Mouse (Mus musculus) limb, embryonic 11.5 days (tissue): Measurements from ENCODE around the gene Rab6a. TPM values are rescaled to one million over a fixed set of nuclear protein-coding genes. Genes with fewer than 3 reads are reported as not detected.
A peak's percentile ranks its signal among the peaks of the same experiment; 100 is the strongest.

Experiments
- ATAC-seq: fragments of 200-750 bp; cut with Nextera tagmentation; 2 replicates; pipeline ENCODE4 v1.8.0; 2017; ENCODE audit warnings: low read depth; ENCODE audit not compliant: insufficient number of reproducible peaks, low FRiP score, low TSS enrichment
- DNase-seq: peaks from one replicate; pipeline ENCODE4 v3.0.0-alpha.2; 2015; ENCODE audit warnings: low spot score
- H3K27ac ChIP-seq: fragments of 300-500 bp; sonication (generic); replicated peaks from 2 replicates; pipeline ENCODE4 v1.5.1; 2014; ENCODE audit warnings: low read depth, mild to moderate bottlenecking, low read length
- H3K27me3 ChIP-seq: fragments of 300-500 bp; sonication (generic); 2 replicates; pipeline ENCODE4 v1.6.1; 2014; ENCODE audit warnings: mild to moderate bottlenecking, low read length, mixed read lengths; ENCODE audit not compliant: control insufficient read depth, insufficient read depth
- H3K36me3 ChIP-seq: fragments of 300-500 bp; sonication (generic); 2 replicates; pipeline ENCODE4 v1.6.1; 2014; ENCODE audit warnings: mild to moderate bottlenecking, low read length, moderate library complexity, mixed read lengths; ENCODE audit not compliant: control insufficient read depth, insufficient read depth
- H3K4me1 ChIP-seq: fragments of 300-500 bp; sonication (generic); 2 replicates; pipeline ENCODE4 v1.6.1; 2014; ENCODE audit warnings: low read length, mixed read lengths; ENCODE audit not compliant: control insufficient read depth, insufficient read depth
- H3K4me2 ChIP-seq: fragments of 300-500 bp; sonication (generic); 2 replicates; pipeline ENCODE4 v1.6.1; 2014; ENCODE audit warnings: low read depth, mild to moderate bottlenecking, moderate library complexity; ENCODE audit not compliant: severe bottlenecking
- H3K4me3 ChIP-seq: fragments of 300-500 bp; sonication (generic); 2 replicates; pipeline ENCODE4 v1.5.1; 2014; ENCODE audit warnings: low read depth, low read length
- H3K9ac ChIP-seq: fragments of 300-500 bp; sonication (generic); 2 replicates; pipeline ENCODE4 v1.6.1; 2014; ENCODE audit warnings: mild to moderate bottlenecking, low read length
- H3K9me3 ChIP-seq: fragments of 300-500 bp; sonication (generic); 2 replicates; pipeline ENCODE4 v1.6.1; 2016; ENCODE audit warnings: low read length; ENCODE audit not compliant: control insufficient read depth
- WGBS: fragments of 180-500 bp; shearing (Covaris S2); extraction: QIAGEN DNeasy Blood & Tissue Kit; methylation state at CpG from one replicate; pipeline ENCODE4 v1.1.7; 2014; 5-methylcytosine and 5-hydroxymethylcytosine counted together
- polyA plus RNA-seq: library from polyadenylated mRNA; unstranded; fragments of >200 nt; fragmentation: Nextera tagmentation; extraction: Ambion mirVana; gene quantifications from 2 replicates; pipeline ENCODE4 v1.2.1, GENCODE M21; 2014

Gene Rab6a
- polyA plus RNA-seq, 1 experiment from 2014 or later: 128 TPM

DNA sequence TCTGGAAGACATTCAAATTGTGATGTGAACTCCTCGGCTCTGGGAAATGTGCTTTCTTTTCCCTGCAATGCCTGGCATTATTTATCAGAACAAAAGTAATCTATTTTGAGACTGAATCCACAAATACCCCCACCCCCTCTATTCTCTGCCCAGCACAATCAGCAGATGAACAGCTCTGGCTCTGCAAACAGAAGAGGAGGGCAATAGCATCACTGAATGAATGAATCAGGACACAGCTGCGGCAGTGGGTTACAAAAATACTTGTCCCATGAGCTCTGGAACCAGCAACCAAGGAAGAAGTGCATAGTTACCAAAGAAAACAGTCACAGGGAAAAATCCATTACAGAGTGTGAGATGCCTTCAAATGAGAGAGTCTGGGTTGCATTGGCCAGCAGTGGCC, 28.4 kb upstream of the Rab6a start:
- H3K27ac ChIP-seq: no peak overlapping the region
- 0 out of 2 replicates have a peak, but pooled peaks cover 2% of the 10 kb centered on the region for H3K4me1 ChIP-seq
- no peak overlapping the region for H3K4me3 ChIP-seq
- WGBS: 86% methylated on average over 2 of the region's 2 CpGs
- no peak overlapping the region for H3K9ac ChIP-seq
- no peak overlapping the region for H3K4me2 ChIP-seq
- ATAC-seq: no peak
- no peaks in the 10 kb centered on the region for H3K9me3 ChIP-seq
- DNase-seq: no peak
- no peaks in the 10 kb centered on the region; the same call in 1 of the 2 replicates for H3K36me3 ChIP-seq
- no peaks in the 10 kb centered on the region for H3K27me3 ChIP-seq

DNA sequence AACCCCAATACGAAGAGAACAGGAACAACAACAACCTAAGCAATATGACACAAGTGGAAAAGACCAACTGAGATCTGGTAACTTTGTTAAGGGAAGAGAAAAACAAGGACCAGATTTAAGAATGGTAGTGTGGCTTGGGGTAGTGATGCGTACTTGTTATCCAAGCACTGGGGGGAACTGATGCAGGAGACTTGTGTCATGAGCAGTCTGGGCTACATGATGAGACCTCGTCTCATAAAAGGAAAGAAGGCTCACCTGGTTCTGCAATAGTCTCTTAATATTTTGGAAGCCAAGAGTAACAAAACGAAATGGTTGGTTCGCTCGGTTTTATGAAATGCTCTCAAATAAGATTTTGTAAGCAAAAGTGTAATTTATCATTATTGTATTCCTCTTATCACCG, 25.0 kb upstream of the Rab6a start:
- peak overlapping the region; percentile 48 for H3K4me3 ChIP-seq
- H3K9me3 ChIP-seq: no peaks in the 10 kb centered on the region
- H3K27me3 ChIP-seq: no peaks in the 10 kb centered on the region
- WGBS: 39% methylated on average over 7 of the region's 7 CpGs
- no peak for DNase-seq
- no peak overlapping the region for H3K27ac ChIP-seq
- H3K4me1 ChIP-seq: 0 out of 2 replicates have a peak, but pooled peaks cover 2% of the 10 kb centered on the region
- peak overlapping the region; percentile 87 for H3K9ac ChIP-seq
- no peak for ATAC-seq
- no peaks in the 10 kb centered on the region for H3K36me3 ChIP-seq
- peak overlapping the region; percentile 58 for H3K4me2 ChIP-seq

DNA sequence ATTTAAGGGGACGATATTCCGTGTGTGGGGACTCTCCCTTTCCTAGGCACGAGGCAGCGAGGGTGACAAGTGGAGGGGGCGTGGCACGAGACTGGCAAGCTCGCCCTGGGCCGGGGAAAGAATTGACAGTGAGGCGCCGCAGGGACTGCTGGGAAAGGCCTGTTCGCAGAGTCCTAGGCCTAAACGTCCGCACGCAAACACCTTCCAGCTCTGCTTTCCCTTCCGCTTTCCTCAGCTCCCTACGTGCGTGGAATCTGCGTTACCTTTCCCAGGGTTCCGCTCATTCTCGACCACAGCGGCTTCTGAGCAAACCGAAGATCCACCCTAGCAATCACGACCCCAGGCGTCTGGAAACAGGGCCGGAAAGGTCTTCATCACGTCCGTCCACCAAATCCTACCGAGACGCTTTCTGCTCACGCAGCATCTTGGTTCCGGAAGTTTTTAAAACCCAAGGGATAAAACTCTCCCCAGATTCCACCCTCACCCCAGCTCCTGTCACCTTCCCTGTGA, 24.4 kb upstream of the Rab6a start:
- WGBS: under 1% methylated on average over 31 of the region's 31 CpGs
- Histone ChIP-seq H3K9me3 (no peaks in the 10 kb centered on the region), H3K4me3 (peak overlapping the region; percentile 48), H3K36me3 (no peaks in the 10 kb centered on the region), H3K4me2 (peak overlapping the region; percentile 58), H3K4me1 (0 out of 2 replicates have a peak, but pooled peaks cover 2% of the 10 kb centered on the region), H3K27me3 (no peaks in the 10 kb centered on the region), H3K9ac (peak overlapping the region; percentile 87), H3K27ac (peak overlapping the region; percentile 83)
- ATAC-seq (no peak), DNase-seq (peak; percentile 91)

DNA sequence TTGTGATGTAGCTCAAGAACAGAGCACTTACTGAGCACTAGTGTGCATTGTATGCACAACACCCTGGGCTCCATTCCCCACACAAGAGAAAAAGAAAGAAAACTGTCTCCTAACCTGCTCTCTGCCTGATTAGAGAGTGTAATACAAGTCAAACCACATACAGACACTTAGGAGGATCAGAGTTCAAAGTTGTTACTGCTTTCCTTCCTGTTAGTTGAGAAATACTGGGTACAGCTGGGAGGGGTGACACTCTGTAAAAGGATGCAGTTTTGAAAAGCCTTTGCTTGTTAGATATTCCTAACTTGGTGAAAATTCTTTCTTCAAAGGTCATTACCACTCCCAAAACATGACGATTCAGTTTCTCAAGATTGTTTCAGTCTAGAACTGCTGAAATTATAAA, 17.4 kb upstream of the Rab6a start:
- Histone ChIP-seq H3K4me2 (no peak overlapping the region), H3K27ac (no peak overlapping the region), H3K4me1 (no peaks in the 10 kb centered on the region), H3K9me3 (no peaks in the 10 kb centered on the region), H3K36me3 (no peaks in the 10 kb centered on the region), H3K27me3 (no peaks in the 10 kb centered on the region), H3K4me3 (no peak overlapping the region), H3K9ac (no peak overlapping the region)
- no peak for DNase-seq
- WGBS: 70% methylated on average over 1 of the region's 1 CpGs
- ATAC-seq: no peak

DNA sequence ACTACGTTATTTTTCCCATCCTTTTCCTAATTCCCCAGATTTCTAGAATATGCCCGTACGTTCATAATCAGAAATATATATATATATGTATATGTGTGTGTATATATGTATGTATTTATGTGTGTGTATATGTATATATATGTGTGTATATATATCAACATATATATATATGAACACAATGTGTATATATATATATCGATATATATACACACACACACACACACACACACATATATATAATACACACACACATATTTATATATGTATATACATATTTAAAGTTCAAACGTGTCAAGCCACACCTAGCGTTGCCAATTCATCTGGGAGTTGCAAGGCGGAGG, 16.7 kb upstream of the Rab6a start:
- DNase-seq: no peak
- H3K4me2 ChIP-seq: peak overlapping the region; percentile 57
- no peaks in the 10 kb centered on the region for H3K4me1 ChIP-seq
- H3K27me3 ChIP-seq: no peaks in the 10 kb centered on the region
- H3K9me3 ChIP-seq: no peaks in the 10 kb centered on the region
- peak; percentile 39; the same call in 1 of the 2 replicates for ATAC-seq
- peak overlapping the region; percentile 40 for H3K4me3 ChIP-seq
- no peak overlapping the region for H3K27ac ChIP-seq
- no peaks in the 10 kb centered on the region for H3K36me3 ChIP-seq
- peak overlapping the region; percentile 61; the same call in 1 of the 2 replicates for H3K9ac ChIP-seq
- 41% methylated on average over 7 of the region's 7 CpGs for WGBS

DNA sequence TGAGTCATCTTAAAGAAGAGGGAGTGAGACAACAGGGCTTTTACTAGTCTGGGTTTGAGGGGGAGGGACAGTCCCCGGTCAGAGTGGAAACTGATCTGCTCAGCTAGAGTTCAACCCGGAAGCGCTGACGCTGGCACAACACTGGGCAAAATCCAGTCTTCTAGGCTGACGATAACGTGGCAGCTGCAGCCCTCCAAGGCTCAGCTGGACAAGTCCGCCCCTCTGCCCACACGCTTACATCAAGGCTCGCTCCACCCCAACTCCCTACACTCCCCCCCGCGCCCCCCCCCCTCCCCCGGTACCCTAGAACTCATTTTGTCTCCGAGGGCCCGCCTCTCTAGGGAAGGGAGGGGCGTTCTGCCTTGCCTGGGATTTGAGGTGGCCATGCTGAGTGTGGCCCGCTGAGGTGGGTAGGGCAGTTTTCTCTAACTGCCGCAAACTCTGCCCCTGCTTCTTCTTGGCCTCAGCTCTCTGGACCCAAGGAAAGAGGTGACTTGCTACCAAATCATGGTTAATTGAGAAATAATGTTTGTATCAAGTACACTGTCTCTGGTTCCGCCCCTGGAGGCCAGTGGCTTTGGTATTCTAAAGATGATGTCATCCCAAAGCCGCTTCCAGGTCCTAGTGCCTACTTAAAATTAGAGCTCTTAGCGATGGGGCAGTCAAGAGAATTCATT, 16.2 kb upstream of the Rab6a start:
- peak; percentile 90 for ATAC-seq
- Histone ChIP-seq H3K4me3 (peak overlapping the region; percentile 40), H3K27me3 (no peaks in the 10 kb centered on the region), H3K27ac (0 out of 2 replicates have a peak overlapping the region, but pooled peaks have one; percentile 12), H3K9me3 (no peaks in the 10 kb centered on the region), H3K36me3 (no peaks in the 10 kb centered on the region), H3K4me1 (no peaks in the 10 kb centered on the region), H3K4me2 (peak overlapping the region; percentile 57), H3K9ac (peak overlapping the region; percentile 61)
- under 1% methylated on average over 17 of the region's 20 CpGs for WGBS
- peak; percentile 80 for DNase-seq

DNA sequence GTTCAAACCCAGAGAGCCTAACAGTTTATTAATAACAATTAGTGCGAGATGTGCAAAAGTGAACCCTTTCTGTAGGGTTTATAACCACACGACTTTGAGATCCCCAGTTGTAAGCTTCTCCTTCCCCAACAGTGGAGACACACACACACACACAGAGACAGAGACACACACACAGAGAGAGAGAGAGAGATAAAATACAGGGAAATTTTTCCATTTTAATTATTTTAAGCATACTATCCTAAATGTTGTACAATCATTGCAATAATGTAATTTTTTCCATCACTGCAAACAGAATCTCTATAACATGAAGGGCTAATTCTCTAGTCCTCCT, 15.7 kb upstream of the Rab6a start:
- Histone ChIP-seq H3K4me2 (peak overlapping the region; percentile 57; the same call in 1 of the 2 replicates), H3K27ac (no peak overlapping the region), H3K9me3 (no peaks in the 10 kb centered on the region), H3K9ac (no peak overlapping the region), H3K36me3 (no peaks in the 10 kb centered on the region), H3K4me1 (no peaks in the 10 kb centered on the region), H3K4me3 (no peak overlapping the region; the same call in 1 of the 2 replicates), H3K27me3 (no peaks in the 10 kb centered on the region)
- DNase-seq (no peak), ATAC-seq (no peak)
- WGBS: 5% methylated on average over 2 of the region's 2 CpGs

DNA sequence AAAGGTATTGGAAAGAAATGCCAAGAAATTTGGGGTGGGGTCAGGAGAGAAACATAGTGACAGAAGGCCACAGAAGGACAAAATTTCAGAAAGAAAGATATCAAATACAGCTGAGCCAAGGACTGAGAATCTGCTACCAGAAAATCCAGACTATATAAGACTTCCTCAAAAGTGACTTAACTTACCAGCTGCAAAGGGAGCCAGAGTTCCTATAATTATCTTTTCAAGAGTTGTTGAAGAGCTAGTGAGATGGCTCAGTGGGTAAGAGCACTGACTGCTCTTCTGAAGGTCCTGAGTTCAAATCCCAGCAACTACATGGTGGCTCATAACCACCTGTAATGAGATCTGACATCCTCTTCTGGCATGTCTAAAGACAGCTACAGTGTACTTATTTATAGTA, 13.9 kb upstream of the Rab6a start:
- no peaks in the 10 kb centered on the region for H3K4me1 ChIP-seq
- no peak for ATAC-seq

DNA sequence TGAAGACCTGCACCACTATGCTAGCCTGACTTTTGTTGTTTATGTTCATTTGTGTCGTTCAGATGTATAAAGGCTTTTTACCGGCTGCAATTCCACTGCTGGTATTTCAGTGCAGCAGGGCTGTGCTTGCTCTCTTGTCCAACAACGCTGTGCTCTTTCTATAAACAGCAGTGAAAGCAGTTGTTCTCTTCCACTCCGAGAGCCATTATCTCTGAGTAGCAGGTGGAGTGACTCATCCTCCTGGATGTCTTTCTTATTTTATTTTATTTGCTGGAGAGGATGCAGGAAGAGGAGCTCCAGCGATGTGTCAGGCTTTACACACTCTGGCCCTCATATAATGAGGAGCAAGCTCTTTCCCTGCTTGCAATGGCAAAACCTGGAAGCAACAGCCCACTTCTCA, 7.0 kb upstream of the Rab6a start:
- H3K4me2 ChIP-seq: no peak overlapping the region
- no peak overlapping the region for H3K27ac ChIP-seq
- 84% methylated on average over 5 of the region's 5 CpGs for WGBS
- no peaks in the 10 kb centered on the region for H3K9me3 ChIP-seq
- no peaks in the 10 kb centered on the region for H3K36me3 ChIP-seq
- no peaks in the 10 kb centered on the region for H3K27me3 ChIP-seq
- DNase-seq: no peak
- no peak overlapping the region for H3K4me3 ChIP-seq
- H3K4me1 ChIP-seq: no peaks in the 10 kb centered on the region
- no peak for ATAC-seq
- H3K9ac ChIP-seq: no peak overlapping the region

More for the DNA sequence above, 13.9 kb upstream of the Rab6a start:
- Histone ChIP-seq H3K4me2 (no peak overlapping the region), H3K36me3 (no peaks in the 10 kb centered on the region), H3K9me3 (no peaks in the 10 kb centered on the region), H3K9ac (no peak overlapping the region), H3K27me3 (no peaks in the 10 kb centered on the region), H3K27ac (no peak overlapping the region), H3K4me3 (no peak overlapping the region)
- no peak for DNase-seq
